Comparison of ENCODE assay signal across 10 mouse cellular contexts in the genomic region with DNA sequence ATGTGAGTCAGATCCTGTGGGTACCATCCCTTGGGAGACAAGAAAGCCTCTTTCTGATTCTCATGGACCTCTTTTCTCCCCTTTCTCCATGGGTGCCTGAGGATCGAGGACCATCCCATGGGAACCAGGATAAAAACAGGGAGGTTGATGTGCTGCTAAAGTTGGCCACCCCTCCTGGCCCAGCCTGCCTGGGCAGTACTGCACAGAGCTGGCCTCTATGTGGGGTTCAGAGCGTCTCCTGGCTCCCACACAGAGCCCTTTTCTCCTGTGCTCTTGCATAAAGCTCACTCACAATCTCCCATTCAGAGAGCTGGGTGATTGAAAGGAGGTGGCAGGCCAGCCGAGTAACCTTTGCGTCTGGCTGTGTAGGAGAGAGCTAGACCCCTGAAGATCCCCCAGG.
DNase-seq lines count a peak whose midpoint lies in the region; ATAC-seq and TF ChIP-seq lines count a peak whose summit lies in the region.
"Had no signal": no experiment of that assay in that cellular context is flagged by ENCODE, and none has a peak within 500 bp of the region (broad histone marks: within the 10 kb centered on the region; RNA-seq: fewer than 3 reads in every experiment).

No protein-coding gene starts in this region.

- H3K4me1 ChIP-seq in kidney, embryonic 16.5 days (ENCODE audit: insufficient read depth, low read length), result peaks cover 58% of the 10 kb centered on the region
- H3K4me1 ChIP-seq in embryonic facial prominence, embryonic 13.5 days, result peaks cover 84% of the 10 kb centered on the region
- peaks cover 50% of the 10 kb centered on the region for H3K4me1 ChIP-seq in hindbrain, embryonic 13.5 days (replicated peaks)
- H3K4me1 ChIP-seq in midbrain, postnatal 0 days (ENCODE audit: insufficient read depth, low read length), result peaks cover 11% of the 10 kb centered on the region; the same call in 1 of the 2 replicates

- H3K36me3 ChIP-seq in kidney, embryonic 16.5 days (ENCODE audit: insufficient read depth, low read length), result no peaks in the 10 kb centered on the region
- H3K36me3 ChIP-seq in embryonic facial prominence, embryonic 13.5 days, result no peaks in the 10 kb centered on the region
- no peaks in the 10 kb centered on the region for H3K36me3 ChIP-seq in hindbrain, embryonic 13.5 days
- H3K36me3 ChIP-seq in midbrain, postnatal 0 days (ENCODE audit: insufficient read depth, low read length), result no peaks in the 10 kb centered on the region

- no peak overlapping the region for H3K4me2 ChIP-seq in kidney, embryonic 16.5 days (replicated peaks; ENCODE audit: low read depth, low read length)
- 0 out of 2 replicates have a peak overlapping the region, but pooled peaks have one; percentile 7 for H3K4me2 ChIP-seq in embryonic facial prominence, embryonic 13.5 days
- H3K4me2 ChIP-seq in hindbrain, embryonic 13.5 days, result no peak overlapping the region
- H3K4me2 ChIP-seq in midbrain, postnatal 0 days (ENCODE audit: low read depth, low read length, poor library complexity, severe bottlenecking), result no peak overlapping the region

- TF ChIP-seq CTCF in midbrain, postnatal 0 days (IDR thresholded peaks at IDR 0.05), result no peak

- H3K9ac ChIP-seq in kidney, embryonic 16.5 days (replicated peaks; ENCODE audit: low read length), result 0 out of 2 replicates have a peak overlapping the region, but pooled peaks have one; percentile 18
- no peak overlapping the region for H3K9ac ChIP-seq in embryonic facial prominence, embryonic 13.5 days
- H3K9ac ChIP-seq in hindbrain, embryonic 13.5 days, result no peak overlapping the region
- H3K9ac ChIP-seq in midbrain, postnatal 0 days (replicated peaks; ENCODE audit: low read length, poor library complexity, severe bottlenecking), result no peak overlapping the region

- DNase-seq in kidney, adult 11 months, result no peak
- peak; percentile 73 for DNase-seq in midbrain, postnatal 0 days (ENCODE audit: low spot score)
- no peak for DNase-seq in urinary bladder, postnatal 4 days (ENCODE audit: low spot score in 2 of 2)
- no peak for DNase-seq in cerebellum, postnatal 4 days (ENCODE audit: low spot score in 2 of 2)
- DNase-seq in adrenal gland, postnatal 4 days (ENCODE audit: low spot score in 2 of 2), result no peak
- DNase-seq: kidney, postnatal 25 days had no signal

- no peaks in the 10 kb centered on the region for H3K9me3 ChIP-seq in kidney, embryonic 16.5 days (ENCODE audit: low read length)
- no peaks in the 10 kb centered on the region for H3K9me3 ChIP-seq in embryonic facial prominence, embryonic 13.5 days
- H3K9me3 ChIP-seq in hindbrain, embryonic 13.5 days, result no peaks in the 10 kb centered on the region
- no peaks in the 10 kb centered on the region for H3K9me3 ChIP-seq in midbrain, postnatal 0 days (ENCODE audit: low read length)

- no peak for ATAC-seq in kidney, embryonic 16.5 days (ENCODE audit: low FRiP score, low TSS enrichment)
- ATAC-seq in embryonic facial prominence, embryonic 13.5 days (ENCODE audit: insufficient number of reproducible peaks, insufficient read depth, low FRiP score, low TSS enrichment, low read depth), result no peak
- ATAC-seq in hindbrain, embryonic 13.5 days (ENCODE audit: low FRiP score), result 0 out of 2 replicates have a peak, but pooled peaks have one; percentile 59
- ATAC-seq in midbrain, postnatal 0 days (ENCODE audit: low FRiP score), result peak; percentile 84

- no peak overlapping the region for H3K4me3 ChIP-seq in kidney, embryonic 16.5 days (ENCODE audit: low read length)
- no peak overlapping the region for H3K4me3 ChIP-seq in embryonic facial prominence, embryonic 13.5 days
- no peak overlapping the region for H3K4me3 ChIP-seq in hindbrain, embryonic 13.5 days
- no peak overlapping the region for H3K4me3 ChIP-seq in midbrain, postnatal 0 days (ENCODE audit: low read depth, low read length)

- 66% methylated on average over 4 of the region's 4 CpGs for WGBS in kidney, embryonic 16.5 days
- 48% methylated on average over 4 of the region's 4 CpGs for WGBS in embryonic facial prominence, embryonic 13.5 days
- WGBS in hindbrain, embryonic 13.5 days, result 25% methylated on average over 4 of the region's 4 CpGs
- 46% methylated on average over 4 of the region's 4 CpGs for WGBS in midbrain, postnatal 0 days

- no peaks in the 10 kb centered on the region for H3K27me3 ChIP-seq in kidney, embryonic 16.5 days (ENCODE audit: insufficient read depth, low read length)
- H3K27me3 ChIP-seq in embryonic facial prominence, embryonic 13.5 days, result no peaks in the 10 kb centered on the region
- H3K27me3 ChIP-seq in hindbrain, embryonic 13.5 days, result no peaks in the 10 kb centered on the region
- no peaks in the 10 kb centered on the region for H3K27me3 ChIP-seq in midbrain, postnatal 0 days (ENCODE audit: insufficient read depth, low read length)

- peak overlapping the region; percentile 65 for H3K27ac ChIP-seq in kidney, embryonic 16.5 days (ENCODE audit: low read length)
- H3K27ac ChIP-seq in embryonic facial prominence, embryonic 13.5 days, result peak overlapping the region; percentile 96
- H3K27ac ChIP-seq in hindbrain, embryonic 13.5 days, result peak overlapping the region; percentile 81
- H3K27ac ChIP-seq in midbrain, postnatal 0 days (ENCODE audit: low read depth, low read length), result peak overlapping the region; percentile 62
- H3K27ac ChIP-seq: macrophage had no signal

Comparison
In these comparisons a context has a peak if more than half of its experiments do, and no peak if none do; other contexts are left out.
1. ATAC-seq: peak in hindbrain, embryonic 13.5 days (single experiment) and midbrain, postnatal 0 days (single experiment); none in kidney, embryonic 16.5 days (single experiment) and embryonic facial prominence, embryonic 13.5 days (single experiment).
2. Peak in every context shown above with its lines, with median percentiles within 50 percentile points of each other: H3K27ac ChIP-seq.